Mouse (Mus musculus) neural tube, embryonic 14.5 days (tissue): ENCODE data around the gene Iqgap2. TPM values are rescaled to one million over a fixed set of nuclear protein-coding genes. Genes with fewer than 3 reads are reported as not detected.

Experiments
- ATAC-seq: fragments of 200-750 bp; cut with Nextera tagmentation; 2 replicates; pipeline ENCODE4 v1.8.0; 2017; ENCODE audit warnings: low read depth, mild to moderate bottlenecking, moderate TSS enrichment, moderate library complexity
- H3K27ac ChIP-seq: fragments of 300-500 bp; sonication (generic); 2 replicates; pipeline ENCODE4 v1.5.1; 2014; ENCODE audit warnings: low read depth, mild to moderate bottlenecking, control low read depth, low read length, moderate library complexity, mixed read lengths
- H3K27me3 ChIP-seq: fragments of 300-500 bp; sonication (generic); 2 replicates; pipeline ENCODE4 v1.6.1; 2014; ENCODE audit warnings: low read length; ENCODE audit not compliant: control insufficient read depth, insufficient read depth
- H3K36me3 ChIP-seq: fragments of 300-500 bp; sonication (generic); 2 replicates; pipeline ENCODE4 v1.6.1; 2014; ENCODE audit warnings: low read length, mixed read lengths; ENCODE audit not compliant: control insufficient read depth, insufficient read depth
- H3K4me1 ChIP-seq: fragments of 300-500 bp; sonication (generic); 2 replicates; pipeline ENCODE4 v1.6.1; 2014; ENCODE audit warnings: low read length; ENCODE audit not compliant: control insufficient read depth, insufficient read depth
- H3K4me2 ChIP-seq: fragments of 300-500 bp; sonication (generic); 2 replicates; pipeline ENCODE4 v1.6.1; 2014; ENCODE audit warnings: mild to moderate bottlenecking, low read depth, low read length, control low read depth
- H3K4me3 ChIP-seq: fragments of 300-500 bp; sonication (generic); 2 replicates; pipeline ENCODE4 v1.5.1; 2014; ENCODE audit warnings: low read depth, low read length, control low read depth, mixed read lengths
- H3K9ac ChIP-seq: fragments of 300-500 bp; sonication (generic); replicated peaks from 2 replicates; pipeline ENCODE4 v1.6.1; 2014; ENCODE audit warnings: low read depth, mild to moderate bottlenecking, control low read depth, low read length, mixed read lengths
- H3K9me3 ChIP-seq: fragments of 300-500 bp; sonication (generic); 2 replicates; pipeline ENCODE4 v1.6.1; 2016; ENCODE audit warnings: low read length; ENCODE audit not compliant: control insufficient read depth
- WGBS: fragments of 180-500 bp; shearing (Covaris S2); extraction: QIAGEN DNeasy Blood & Tissue Kit; methylation state at CpG from one replicate; pipeline ENCODE4 v1.1.7; 2014; 5-methylcytosine and 5-hydroxymethylcytosine counted together
- polyA plus RNA-seq: library from polyadenylated mRNA; unstranded; fragments of >200 nt; fragmentation: Nextera tagmentation; extraction: Ambion mirVana; gene quantifications from 2 replicates; pipeline ENCODE4 v1.2.1, GENCODE M21; 2014

Iqgap2 gene
- 2.0 and 2.8 TPM in 2 replicates for polyA plus RNA-seq

DNA sequence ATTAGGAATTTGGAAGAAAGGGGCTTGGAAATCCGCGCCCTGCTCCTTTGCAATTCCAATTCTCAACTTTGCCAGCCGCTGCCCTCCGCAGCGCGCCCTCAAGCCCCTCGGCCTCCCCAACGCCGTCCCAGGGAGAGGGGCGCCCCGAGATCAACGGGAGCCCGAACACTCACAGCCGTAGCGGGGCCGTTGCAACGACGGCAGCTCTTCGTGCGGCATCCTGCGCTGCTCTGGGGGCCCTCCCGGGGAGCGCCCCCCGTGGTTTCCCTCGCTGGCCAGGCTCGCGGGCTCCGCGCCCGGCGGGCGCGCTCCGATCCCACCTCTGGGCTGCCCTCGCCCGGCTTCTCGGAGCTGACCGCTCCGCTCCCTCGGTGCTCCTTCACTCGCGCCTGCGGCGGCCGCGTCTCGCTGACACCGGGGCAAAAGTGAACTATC is at the start of gene Iqgap2:
Gene Iqgap2, minus strand, starts transcription at position 432 of the 435 bp plus-strand sequence.
- peak; percentile 66 for ATAC-seq
- Histone ChIP-seq H3K4me3 (peak within 1 kb of the TSS; percentile 54), H3K9ac (peak within 1 kb of the TSS; percentile 51), H3K36me3 (no peaks in the 10 kb centered on the region), H3K27ac (no peak within 1 kb of the TSS), H3K4me2 (peak within 1 kb of the TSS; percentile 75), H3K4me1 (peaks cover 7% of the 10 kb centered on the region; the same call in 1 of the 2 replicates), H3K27me3 (no peaks in the 10 kb centered on the region), H3K9me3 (no peaks in the 10 kb centered on the region)
- WGBS, result under 1% methylated on average over 34 of the region's 48 CpGs

DNA sequence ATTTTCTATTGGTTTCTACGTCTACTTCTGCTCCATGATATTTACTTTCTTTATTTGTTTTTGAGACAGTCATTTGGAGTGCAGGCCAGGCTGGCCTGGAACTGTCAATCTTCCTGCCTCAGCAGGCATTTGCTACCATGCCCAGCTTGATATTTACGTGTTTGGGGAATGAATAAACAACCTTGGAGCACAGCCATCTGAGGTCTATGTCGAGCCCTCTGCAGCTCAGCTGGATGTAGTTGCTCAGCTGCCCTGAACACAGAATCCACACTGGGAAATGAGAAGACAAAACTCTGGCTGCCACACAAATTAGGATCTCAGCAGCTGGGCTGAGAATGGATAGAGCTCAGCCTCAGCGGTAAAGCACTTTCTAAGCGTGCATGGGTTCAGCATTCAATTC is 49.1 kb upstream of the Iqgap2 start:
- no peaks in the 10 kb centered on the region for H3K36me3 ChIP-seq
- WGBS, result 51% methylated on average over 5 of the region's 5 CpGs
- H3K9me3 ChIP-seq, result no peaks in the 10 kb centered on the region
- H3K4me3 ChIP-seq, result no peak overlapping the region
- ATAC-seq, result no peak
- H3K9ac ChIP-seq, result no peak overlapping the region
- H3K4me2 ChIP-seq, result no peak overlapping the region
- H3K4me1 ChIP-seq, result no peaks in the 10 kb centered on the region
- H3K27me3 ChIP-seq, result no peaks in the 10 kb centered on the region
- no peak overlapping the region for H3K27ac ChIP-seq

DNA sequence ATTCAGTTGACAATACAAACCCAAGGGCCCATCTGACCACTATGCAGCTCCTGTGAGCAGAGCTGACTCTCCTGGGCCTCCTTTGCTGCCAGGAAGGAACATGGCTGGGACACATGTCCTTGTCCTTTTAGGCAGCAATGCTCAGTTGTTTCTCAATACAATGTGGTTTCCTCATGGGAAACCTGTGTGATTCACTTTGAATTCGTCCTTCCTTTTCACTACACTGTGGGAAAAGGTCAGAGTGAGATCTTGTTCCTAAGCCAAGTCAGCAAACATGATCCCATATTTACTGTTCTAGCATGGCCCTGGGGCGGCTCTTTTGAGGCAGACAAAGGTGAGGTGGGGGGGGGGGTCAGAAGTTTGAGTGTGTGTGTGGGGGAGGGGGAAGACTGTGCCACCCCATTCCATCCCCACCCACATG is 32.5 kb upstream of the Iqgap2 start:
- 71% methylated on average over 2 of the region's 2 CpGs for WGBS
- no peaks in the 10 kb centered on the region for H3K36me3 ChIP-seq
- H3K4me2 ChIP-seq, result no peak overlapping the region
- no peaks in the 10 kb centered on the region for H3K4me1 ChIP-seq
- ATAC-seq, result no peak
- no peak overlapping the region for H3K4me3 ChIP-seq
- no peaks in the 10 kb centered on the region for H3K9me3 ChIP-seq
- no peak overlapping the region for H3K27ac ChIP-seq
- H3K9ac ChIP-seq, result no peak overlapping the region
- H3K27me3 ChIP-seq, result no peaks in the 10 kb centered on the region

DNA sequence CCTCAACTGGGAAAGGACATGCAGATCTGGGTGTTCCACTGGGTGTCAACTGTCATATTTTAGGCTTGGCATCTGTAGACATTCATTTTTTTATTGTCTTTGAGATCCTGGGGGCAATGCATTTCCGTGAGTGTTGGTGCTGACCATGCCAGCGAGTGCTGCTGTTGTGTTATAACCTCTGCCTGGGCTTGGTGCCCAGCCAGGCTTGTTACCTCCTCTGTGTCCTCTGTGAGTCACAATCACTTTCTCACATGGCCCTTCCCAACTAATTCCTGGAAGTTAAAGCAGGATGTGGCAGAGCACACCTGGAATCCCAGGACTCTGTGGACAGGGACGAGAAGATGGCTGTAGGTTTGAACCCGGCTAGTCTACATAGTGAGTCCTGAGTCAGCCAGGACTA is 30.9 kb upstream of the Iqgap2 start:
- no peak for ATAC-seq
- H3K4me2 ChIP-seq, result no peak overlapping the region
- 93% methylated on average over 4 of the region's 4 CpGs for WGBS
- no peak overlapping the region for H3K4me3 ChIP-seq
- H3K9me3 ChIP-seq, result no peaks in the 10 kb centered on the region
- H3K27me3 ChIP-seq, result no peaks in the 10 kb centered on the region
- H3K4me1 ChIP-seq, result no peaks in the 10 kb centered on the region
- H3K9ac ChIP-seq, result no peak overlapping the region
- H3K36me3 ChIP-seq, result no peaks in the 10 kb centered on the region
- no peak overlapping the region for H3K27ac ChIP-seq

DNA sequence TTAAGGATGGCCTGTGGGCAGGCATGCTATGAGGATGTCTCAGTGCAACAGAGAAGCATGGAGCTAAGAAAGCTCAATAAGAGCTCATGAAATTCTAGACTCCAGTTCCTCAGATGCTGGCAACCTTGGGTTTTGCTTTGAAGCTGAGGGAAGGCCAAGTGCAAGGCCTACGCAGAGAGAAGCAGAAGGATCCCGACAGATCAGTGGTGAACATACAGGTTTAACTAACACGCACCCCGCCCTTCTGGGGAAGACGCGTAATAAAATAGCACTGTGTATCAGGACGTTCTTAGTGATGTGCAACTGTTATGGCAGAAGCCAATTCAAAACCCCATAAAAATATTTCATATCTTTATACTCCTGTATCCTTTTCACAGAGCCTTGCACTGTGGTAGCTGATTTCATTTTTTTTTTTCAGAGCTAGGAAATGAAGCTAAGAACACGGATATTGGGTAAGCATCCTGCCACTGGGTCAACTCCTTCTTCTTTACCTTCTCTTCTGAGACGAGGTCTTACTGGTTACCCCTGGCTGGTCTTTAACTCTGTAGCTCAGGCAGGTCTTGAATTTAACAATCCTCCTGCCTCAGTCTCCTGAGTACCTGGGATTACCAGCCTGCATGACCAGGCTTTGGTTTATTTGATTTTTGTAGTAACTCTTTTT is 27.0 kb upstream of the Iqgap2 start:
- no peak overlapping the region for H3K4me3 ChIP-seq
- no peak overlapping the region for H3K4me2 ChIP-seq

DNA sequence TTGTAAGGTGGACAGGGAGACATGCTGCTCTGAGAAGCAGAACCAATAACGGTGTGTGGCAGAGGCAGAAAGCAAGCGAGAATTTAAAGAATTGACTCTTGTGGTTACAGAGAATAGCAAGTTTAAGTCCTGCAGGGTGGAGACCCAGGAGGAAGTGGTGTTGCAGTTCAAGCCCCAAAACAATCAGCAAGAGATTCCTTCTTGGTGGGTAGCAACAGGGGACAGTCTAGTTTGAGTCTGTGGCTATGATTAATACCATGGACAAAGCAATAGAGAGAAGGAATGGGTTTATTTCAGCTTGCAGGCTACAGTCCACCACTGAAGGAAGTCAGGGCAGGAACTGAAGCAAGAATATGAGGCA is 21.3 kb upstream of the Iqgap2 start:
- H3K36me3 ChIP-seq, result no peaks in the 10 kb centered on the region
- ATAC-seq, result no peak

More for the DNA sequence above, 27.0 kb upstream of the Iqgap2 start:
- no peak for ATAC-seq
- H3K9me3 ChIP-seq, result no peaks in the 10 kb centered on the region
- H3K9ac ChIP-seq, result no peak overlapping the region
- H3K27me3 ChIP-seq, result no peaks in the 10 kb centered on the region
- H3K36me3 ChIP-seq, result no peaks in the 10 kb centered on the region
- no peak overlapping the region for H3K27ac ChIP-seq
- WGBS, result 96% methylated on average over 9 of the region's 9 CpGs
- H3K4me1 ChIP-seq, result no peaks in the 10 kb centered on the region

DNA sequence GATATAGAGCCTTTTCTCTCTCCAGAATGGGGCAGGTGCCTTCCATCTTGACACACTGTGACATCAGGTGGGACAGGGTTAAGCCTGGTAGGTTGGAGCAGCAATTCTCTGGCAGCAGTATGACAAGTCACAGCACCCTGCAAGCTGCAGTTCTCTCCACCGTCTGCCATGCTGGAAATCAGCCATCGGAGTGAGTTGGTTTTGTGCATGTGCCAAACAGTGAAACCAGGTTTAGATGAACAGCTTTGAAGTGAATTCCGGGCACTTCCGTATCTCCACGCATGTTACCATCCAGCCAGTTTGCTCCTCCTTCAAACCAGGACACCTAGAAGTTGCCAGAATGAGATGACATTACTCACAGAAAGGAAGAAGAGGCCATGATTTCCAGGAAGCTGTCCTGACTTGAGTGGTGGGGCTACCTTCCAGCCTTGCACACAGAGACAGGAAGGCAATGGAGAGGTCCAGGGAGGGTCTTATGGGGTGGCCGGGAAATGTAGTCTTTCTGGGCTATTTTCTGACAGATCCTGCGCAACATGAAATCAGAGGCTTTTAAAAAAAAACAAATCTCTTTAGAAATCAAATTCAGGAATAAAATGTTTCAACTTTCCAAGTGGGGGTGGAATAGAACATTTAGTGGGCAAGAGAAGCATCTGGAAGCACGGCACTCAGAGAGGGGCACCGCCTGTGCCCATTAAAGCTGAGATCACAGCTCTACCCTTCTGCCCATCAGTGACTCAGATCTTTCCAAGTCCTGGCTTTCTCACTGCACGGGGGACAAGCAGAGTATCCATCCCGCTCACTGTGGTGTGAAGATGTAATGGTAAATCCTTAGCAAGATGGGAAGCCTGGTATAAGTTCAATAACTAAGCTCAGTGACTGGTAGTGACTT is 20.7 kb upstream of the Iqgap2 start:
- no peaks in the 10 kb centered on the region for H3K9me3 ChIP-seq
- H3K4me3 ChIP-seq, result no peak overlapping the region
- H3K27me3 ChIP-seq, result no peaks in the 10 kb centered on the region
- no peaks in the 10 kb centered on the region for H3K4me1 ChIP-seq
- no peak overlapping the region for H3K27ac ChIP-seq
- no peak for ATAC-seq
- no peak overlapping the region for H3K4me2 ChIP-seq
- H3K9ac ChIP-seq, result no peak overlapping the region
- WGBS, result 84% methylated on average over 11 of the region's 11 CpGs
- no peaks in the 10 kb centered on the region for H3K36me3 ChIP-seq

More for the DNA sequence above, 21.3 kb upstream of the Iqgap2 start:
- Histone ChIP-seq H3K27ac (no peak overlapping the region), H3K4me3 (no peak overlapping the region), H3K4me1 (no peaks in the 10 kb centered on the region), H3K4me2 (no peak overlapping the region), H3K9ac (no peak overlapping the region), H3K27me3 (no peaks in the 10 kb centered on the region), H3K9me3 (no peaks in the 10 kb centered on the region)
- WGBS, result 85% methylated on average over 2 of the region's 2 CpGs

DNA sequence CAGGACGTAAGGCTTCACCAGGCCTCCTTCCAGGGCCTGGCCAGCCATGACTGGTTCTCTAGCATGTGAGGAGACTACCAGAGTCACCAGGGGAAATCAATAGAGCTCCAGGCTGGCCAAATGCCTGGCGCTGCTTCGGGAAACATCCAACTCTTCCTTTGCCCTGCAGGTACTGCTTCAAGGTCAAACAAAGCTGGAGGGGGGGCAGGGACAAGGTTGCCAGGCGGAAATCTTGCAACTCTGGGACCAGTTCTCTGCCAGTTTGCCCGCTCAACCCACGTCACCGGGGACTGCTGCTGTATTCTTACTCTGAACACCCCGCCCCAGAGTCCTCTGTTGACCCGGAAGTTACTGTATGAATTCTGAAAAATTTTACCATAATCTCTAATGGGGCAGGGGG is 18.5 kb upstream of the Iqgap2 start:
- ATAC-seq, result no peak
- WGBS, result 83% methylated on average over 9 of the region's 9 CpGs
- no peak overlapping the region for H3K4me3 ChIP-seq

DNA sequence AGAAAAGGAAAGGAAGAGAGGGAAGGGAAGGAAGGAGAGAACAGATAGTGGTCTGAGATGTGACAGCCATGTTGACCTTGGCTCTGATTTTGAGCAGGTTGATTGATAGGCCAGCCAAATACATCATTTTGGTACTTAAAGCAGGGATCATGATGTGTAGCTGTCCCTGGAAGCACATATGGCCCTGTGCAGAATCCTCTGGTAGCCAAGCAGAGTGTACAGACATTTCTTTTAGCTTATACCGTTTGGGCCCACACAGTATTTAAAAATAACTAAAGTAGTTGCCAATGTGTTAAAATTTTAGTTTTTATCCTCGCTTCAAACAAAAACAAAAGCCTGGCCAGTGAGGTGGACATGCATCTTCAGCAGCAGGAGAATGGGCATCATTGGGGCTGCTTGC is 17.5 kb upstream of the Iqgap2 start:
- H3K4me1 ChIP-seq, result no peaks in the 10 kb centered on the region
- H3K9me3 ChIP-seq, result no peaks in the 10 kb centered on the region
- no peak overlapping the region for H3K27ac ChIP-seq
- no peaks in the 10 kb centered on the region for H3K36me3 ChIP-seq
- WGBS, result 87% methylated on average over 2 of the region's 2 CpGs
- ATAC-seq, result no peak
- no peak overlapping the region for H3K4me3 ChIP-seq
- no peak overlapping the region for H3K4me2 ChIP-seq
- no peaks in the 10 kb centered on the region for H3K27me3 ChIP-seq
- no peak overlapping the region for H3K9ac ChIP-seq

More for the DNA sequence above, 18.5 kb upstream of the Iqgap2 start:
- Histone ChIP-seq H3K4me2 (no peak overlapping the region), H3K36me3 (no peaks in the 10 kb centered on the region), H3K27ac (no peak overlapping the region), H3K4me1 (no peaks in the 10 kb centered on the region), H3K27me3 (no peaks in the 10 kb centered on the region), H3K9ac (no peak overlapping the region), H3K9me3 (no peaks in the 10 kb centered on the region)
